Mouse (Mus musculus): ENCODE measurements at regions not wholly inside any gene's neighbourhood (a gene's known extent, or its start where the extent isn't known, plus 50 kb on each side); places are given as distances from the start of the nearest gene placed in this dataset.

GRCm38 (mm10) chr9:116388863-116389262 is 213.7 kb upstream of the Tgfbr2 start:
- TF ChIP-seq POLR2A (IDR thresholded peaks at IDR 0.05; ENCODE audit: low read depth, low read length) (no peak), CTCF (IDR thresholded peaks at IDR 0.05; ENCODE audit: borderline replicate concordance, insufficient read depth, low read length) (no peak)

Data from embryonic fibroblast, embryonic 13.5 days (primary cell).